Mouse (Mus musculus) MEL (cell line): Measurements from ENCODE around the gene Gmip.

Experiments
- POLR2A ChIP-seq, 2 experiments: IDR thresholded peaks; 2 replicates each; pipeline ENCODE4 v1.6.1; 2011 to 2012; ENCODE audit warnings: low read length in 2 of 2, mild to moderate bottlenecking in 2 of 2, control low read depth in 1 of 2, improper control_type of control experiment in 1 of 2, low read depth in 1 of 2, moderate library complexity in 1 of 2; ENCODE audit not compliant: control insufficient read depth in 1 of 2, insufficient read depth in 1 of 2, poor library complexity in 1 of 2
- RAD21 ChIP-seq: IDR thresholded peaks from 2 replicates; pipeline ENCODE4 v1.6.1; 2011; ENCODE audit warnings: mild to moderate bottlenecking, low read depth, low read length, improper control_type of control experiment
- SMC3 ChIP-seq: IDR thresholded peaks from 2 replicates; pipeline ENCODE4 v1.6.1; 2011; ENCODE audit warnings: low read depth, low read length, improper control_type of control experiment

GRCm38 (mm10) chr8:69790773-69791367 is 17.6 kb upstream of the Gmip start, which contains the start of the genes Atp13a1 and Zfp866:
- TF ChIP-seq SMC3, result no peak
- peak; percentile 91 to 97 for TF ChIP-seq POLR2A (IDR thresholded peaks at IDR 0.05; ENCODE audit: control insufficient read depth in 1 of 2, insufficient read depth in 1 of 2, low read depth in 1 of 2, low read length in 2 of 2, poor library complexity in 1 of 2)
- no peak for TF ChIP-seq RAD21
